Mouse (Mus musculus) kidney, embryonic 14.5 days (tissue): ENCODE measurements around the gene Odf3. TPM values are rescaled to one million over a fixed set of nuclear protein-coding genes. Genes with fewer than 3 reads are reported as not detected.
"Not testable (repeated sequence)": the region's sequence is repeated elsewhere in the genome, so short reads cannot be mapped to it uniquely, and the experiment has no call there.

Experiments used
- ATAC-seq: fragments of 200-750 bp; cut with Nextera tagmentation; 2 replicates; pipeline ENCODE4 v1.8.0; 2017; ENCODE audit warnings: moderate number of reproducible peaks, mild to moderate bottlenecking, moderate TSS enrichment, moderate library complexity; ENCODE audit not compliant: low FRiP score, low TSS enrichment
- H3K27ac ChIP-seq: fragments of 300-500 bp; sonication (generic); 2 replicates; pipeline ENCODE4 v1.5.1; 2014; ENCODE audit warnings: low read depth, mild to moderate bottlenecking, low read length, moderate library complexity, mixed read lengths
- H3K27me3 ChIP-seq: fragments of 300-500 bp; sonication (generic); 2 replicates; pipeline ENCODE4 v1.6.1; 2014; ENCODE audit warnings: mild to moderate bottlenecking, low read length; ENCODE audit not compliant: control insufficient read depth, insufficient read depth
- H3K36me3 ChIP-seq: fragments of 300-500 bp; sonication (generic); 2 replicates; pipeline ENCODE4 v1.6.1; 2014; ENCODE audit warnings: low read length, mixed read lengths; ENCODE audit not compliant: control insufficient read depth, insufficient read depth
- H3K4me1 ChIP-seq: fragments of 300-500 bp; sonication (generic); 2 replicates; pipeline ENCODE4 v1.6.1; 2014; ENCODE audit warnings: low read length, mixed read lengths; ENCODE audit not compliant: control insufficient read depth, insufficient read depth
- H3K4me2 ChIP-seq: fragments of 300-500 bp; sonication (generic); replicated peaks from 2 replicates; pipeline ENCODE4 v1.6.1; 2014; ENCODE audit warnings: low read depth, mild to moderate bottlenecking, low read length
- H3K4me3 ChIP-seq: fragments of 300-500 bp; sonication (generic); 2 replicates; pipeline ENCODE4 v1.5.1; 2014; ENCODE audit warnings: mild to moderate bottlenecking, low read length
- H3K9ac ChIP-seq: fragments of 300-500 bp; sonication (generic); 2 replicates; pipeline ENCODE4 v1.6.1; 2014; ENCODE audit warnings: low read depth, mild to moderate bottlenecking, low read length, moderate library complexity
- H3K9me3 ChIP-seq: fragments of 300-500 bp; sonication (generic); 2 replicates; pipeline ENCODE4 v1.6.1; 2016; ENCODE audit warnings: low read length; ENCODE audit not compliant: control insufficient read depth
- WGBS: fragments of 180-500 bp; shearing (Covaris S2); extraction: QIAGEN DNeasy Blood & Tissue Kit; methylation state at CpG from one replicate; pipeline ENCODE4 v1.1.7; 2014; 5-methylcytosine and 5-hydroxymethylcytosine counted together
- polyA plus RNA-seq: library from polyadenylated mRNA; unstranded; fragments of >200 nt; fragmentation: Nextera tagmentation; extraction: Ambion mirVana; gene quantifications from 2 replicates; pipeline ENCODE4 v1.2.1, GENCODE M21; 2014

Gene Odf3
- polyA plus RNA-seq, 1 experiment from 2014 or later: not detected

GRCm38 (mm10) chr7:140890636-140891035, 43.0 kb downstream of the Odf3 start:
- not testable (repeated sequence) for H3K9me3 ChIP-seq, H3K9ac ChIP-seq, ATAC-seq, H3K4me3 ChIP-seq, H3K4me1 ChIP-seq, H3K27ac ChIP-seq, H3K4me2 ChIP-seq, H3K27me3 ChIP-seq
- peaks cover 74% of the 10 kb centered on the region for H3K36me3 ChIP-seq
- 97% methylated on average over 16 of the region's 16 CpGs for WGBS

- no peak overlapping the region for H3K4me2 ChIP-seq
- no peak for ATAC-seq
- H3K9me3 ChIP-seq: no peaks in the 10 kb centered on the region
- H3K9ac ChIP-seq: no peak overlapping the region
- no peaks in the 10 kb centered on the region for H3K27me3 ChIP-seq
- peaks cover 68% of the 10 kb centered on the region for H3K36me3 ChIP-seq
- H3K4me3 ChIP-seq: no peak overlapping the region
- H3K4me1 ChIP-seq: no peaks in the 10 kb centered on the region
- WGBS: 91% methylated on average over 7 of the region's 7 CpGs
- H3K27ac ChIP-seq: no peak overlapping the region
Measured at GRCm38 (mm10) chr7:140894031-140894430, 46.4 kb downstream of the Odf3 start.

- WGBS: 95% methylated on average over 3 of the region's 3 CpGs
- no peaks in the 10 kb centered on the region for H3K9me3 ChIP-seq
- H3K4me2 ChIP-seq: no peak overlapping the region
- H3K36me3 ChIP-seq: peaks cover 68% of the 10 kb centered on the region
- no peaks in the 10 kb centered on the region for H3K4me1 ChIP-seq
- H3K27me3 ChIP-seq: no peaks in the 10 kb centered on the region
- ATAC-seq: no peak
- no peak overlapping the region for H3K27ac ChIP-seq
- H3K4me3 ChIP-seq: no peak overlapping the region
- H3K9ac ChIP-seq: no peak overlapping the region
Measured at GRCm38 (mm10) chr7:140894611-140895010, 47.0 kb downstream of the Odf3 start.

GRCm38 (mm10) chr7:140897863-140898262, 50.3 kb downstream of the Odf3 start:
- ATAC-seq: no peak
- Histone ChIP-seq H3K4me2 (no peak overlapping the region), H3K9me3 (no peaks in the 10 kb centered on the region), H3K4me1 (no peaks in the 10 kb centered on the region), H3K27me3 (no peaks in the 10 kb centered on the region), H3K4me3 (no peak overlapping the region), H3K36me3 (peaks cover 50% of the 10 kb centered on the region), H3K9ac (no peak overlapping the region), H3K27ac (no peak overlapping the region)
- WGBS: 83% methylated on average over 7 of the region's 7 CpGs

- Histone ChIP-seq H3K27me3 (no peaks in the 10 kb centered on the region), H3K36me3 (peaks cover 39% of the 10 kb centered on the region), H3K9me3 (no peaks in the 10 kb centered on the region), H3K4me1 (no peaks in the 10 kb centered on the region), H3K9ac (no peak overlapping the region), H3K4me2 (no peak overlapping the region), H3K27ac (no peak overlapping the region), H3K4me3 (no peak overlapping the region)
- 75% methylated on average over 3 of the region's 3 CpGs for WGBS
- no peak for ATAC-seq
Measured at GRCm38 (mm10) chr7:140899121-140899520, 51.5 kb downstream of the Odf3 start.

- no peak for ATAC-seq
- no peak within 1 kb of the TSS for H3K9ac ChIP-seq
- no peaks in the 10 kb centered on the region for H3K9me3 ChIP-seq
- H3K27ac ChIP-seq: no peak within 1 kb of the TSS
- no peak within 1 kb of the TSS for H3K4me2 ChIP-seq
- H3K4me1 ChIP-seq: no peaks in the 10 kb centered on the region
- no peaks in the 10 kb centered on the region for H3K27me3 ChIP-seq
- WGBS: 69% methylated on average over 10 of the region's 10 CpGs
- peaks cover 31% of the 10 kb centered on the region for H3K36me3 ChIP-seq
- no peak within 1 kb of the TSS for H3K4me3 ChIP-seq
Measured at GRCm38 (mm10) chr7:140900220-140900619, 52.6 kb downstream of the Odf3 start, which contains the start of gene Cox8b. Cox8b (minus strand) TSS chr7:140900446.

Other genes with a start within 250 kb of the Odf3 start
- gene Olfr46, start 246.5 kb upstream of the Odf3 start, polyA plus RNA-seq: not detected in 2 replicates
- not detected in 2 replicates for gene Olfr61, start 218.8 kb upstream of the Odf3 start, polyA plus RNA-seq
- not detected in 2 replicates for gene Olfr53, start 201.4 kb upstream of the Odf3 start, polyA plus RNA-seq
- not detected in 2 replicates for gene Olfr539, start 187.9 kb upstream of the Odf3 start, polyA plus RNA-seq
- not detected in 2 replicates for gene Olfr45, start 165.9 kb upstream of the Odf3 start, polyA plus RNA-seq
- not detected in 2 replicates for gene Olfr541, start 150.5 kb upstream of the Odf3 start, polyA plus RNA-seq
- 0.12 TPM in 1 of 2 replicates, not detected in the other for gene Cyp2e1, start 84.1 kb upstream of the Odf3 start, polyA plus RNA-seq
- 0.28 TPM in 1 of 2 replicates, not detected in the other for gene Syce1, start 60.0 kb upstream of the Odf3 start, polyA plus RNA-seq
- 1.4 and 2.1 TPM in 2 replicates for gene Zfp941, start 25.6 kb upstream of the Odf3 start, polyA plus RNA-seq
- gene Urah, start 12.8 kb upstream of the Odf3 start, polyA plus RNA-seq: 0.85 TPM in 1 of 2 replicates, not detected in the other
- not detected in 2 replicates for gene Scgb1c1, start 2.3 kb upstream of the Odf3 start, polyA plus RNA-seq
- not detected in 2 replicates for gene Gm45785, start 8.5 kb downstream of the Odf3 start, polyA plus RNA-seq
- 40.8 and 49.4 TPM in 2 replicates for gene Ric8a, start 9.2 kb downstream of the Odf3 start, polyA plus RNA-seq
- gene Bet1l, start 9.8 kb downstream of the Odf3 start, polyA plus RNA-seq: 38.6 and 41.7 TPM in 2 replicates
- 148 and 226 TPM in 2 replicates for gene Psmd13, start 34.2 kb downstream of the Odf3 start, polyA plus RNA-seq
- gene Sirt3, start 34.5 kb downstream of the Odf3 start, polyA plus RNA-seq: 22.8 and 26.2 TPM in 2 replicates
- not detected in 2 replicates for gene Cox8b, start 52.6 kb downstream of the Odf3 start, polyA plus RNA-seq
- 0.17 and 0.61 TPM in 2 replicates for gene Nlrp6, start 73.1 kb downstream of the Odf3 start, polyA plus RNA-seq
- gene Pgghg, start 93.6 kb downstream of the Odf3 start, polyA plus RNA-seq: 15.9 and 20.5 TPM in 2 replicates
- 2.2 and 2.6 TPM in 2 replicates for gene Ifitm5, start 102.5 kb downstream of the Odf3 start, polyA plus RNA-seq
- not detected in 2 replicates for gene Gm45717, start 108.1 kb downstream of the Odf3 start, polyA plus RNA-seq
- 1,039 and 1,151 TPM in 2 replicates for gene Ifitm2, start 108.2 kb downstream of the Odf3 start, polyA plus RNA-seq
- gene Ifitm1, start 119.4 kb downstream of the Odf3 start, polyA plus RNA-seq: 54.4 and 61.4 TPM in 2 replicates
- 154 and 166 TPM in 2 replicates for gene Ifitm3, start 163.0 kb downstream of the Odf3 start, polyA plus RNA-seq
- 0.84 and 1.6 TPM in 2 replicates for gene Ifitm6, start 170.1 kb downstream of the Odf3 start, polyA plus RNA-seq
- gene Gm17387, start 181.3 kb downstream of the Odf3 start, polyA plus RNA-seq: not detected in 2 replicates
- gene B4galnt4, start 213.3 kb downstream of the Odf3 start, polyA plus RNA-seq: 13.7 and 14.4 TPM in 2 replicates
- gene Pkp3, start 230.4 kb downstream of the Odf3 start, polyA plus RNA-seq: 4.0 and 4.3 TPM in 2 replicates